Mouse (Mus musculus) CH12.LX (cell line): Measurements from ENCODE around the gene Mymk. TPM values are rescaled to one million over a fixed set of nuclear protein-coding genes. Genes with fewer than 3 reads are reported as not detected.

Experiments used
- DNase-seq: peaks from one replicate; pipeline ENCODE4 v3.0.0-alpha.2; 2013; ENCODE audit errors: extremely low read depth
- H3K27ac ChIP-seq: 2 replicates; pipeline ENCODE4 v1.5.1; 2012; ENCODE audit warnings: low read depth, mild to moderate bottlenecking, control low read depth, moderate library complexity; ENCODE audit not compliant: insufficient read depth
- H3K27me3 ChIP-seq: replicated peaks from 2 replicates; pipeline ENCODE3; 2012; ENCODE audit warnings: inconsistent platforms
- H3K36me3 ChIP-seq, 2 experiments: replicated peaks in 1 of 2; 2 replicates each; pipeline versions ENCODE3 to v1.6.1; 2012; ENCODE audit warnings: inconsistent platforms in 1 of 2, low read length in 1 of 2, mild to moderate bottlenecking in 1 of 2, mixed read lengths in 1 of 2, moderate library complexity in 1 of 2; ENCODE audit not compliant: control insufficient read depth in 1 of 2, insufficient read depth in 1 of 2
- H3K4me1 ChIP-seq, 2 experiments: 2 replicates each; pipeline ENCODE4 v1.6.1; 2012; ENCODE audit warnings: inconsistent platforms in 1 of 2, moderate library complexity in 1 of 2; ENCODE audit not compliant: insufficient read depth in 2 of 2, control insufficient read depth in 1 of 2
- H3K4me2 ChIP-seq: 2 replicates; pipeline ENCODE4 v1.6.1; 2012; ENCODE audit warnings: low read depth, mild to moderate bottlenecking, control low read depth; ENCODE audit not compliant: poor library complexity, insufficient read depth, severe bottlenecking
- H3K4me3 ChIP-seq, 3 experiments: fragments of 150-350 bp in 1 of 3; sonication (generic) in 1 of 3; replicated peaks in 1 of 3; 2 replicates each; pipeline versions ENCODE3 to v1.5.1; 2011 to 2012; ENCODE audit warnings: low read depth in 2 of 3, low read length in 2 of 3, mild to moderate bottlenecking in 2 of 3, moderate library complexity in 2 of 3, control low read depth in 1 of 3, improper control_type of control experiment in 1 of 3, inconsistent platforms in 1 of 3, mixed read lengths in 1 of 3; ENCODE audit not compliant: poor library complexity in 1 of 3
- H3K79me2 ChIP-seq: replicated peaks from 2 replicates; pipeline ENCODE4 v1.6.1; 2012; ENCODE audit warnings: mild to moderate bottlenecking, moderate library complexity; ENCODE audit not compliant: control insufficient read depth, poor library complexity, insufficient read depth, severe bottlenecking; ENCODE audit errors: extremely low read depth
- H3K9ac ChIP-seq: 2 replicates; pipeline ENCODE4 v1.6.1; 2012; ENCODE audit warnings: low read depth, mild to moderate bottlenecking, control low read depth, moderate library complexity; ENCODE audit not compliant: insufficient read depth
- H3K9me3 ChIP-seq: replicated peaks from 2 replicates; pipeline ENCODE3; 2012; ENCODE audit warnings: low read length, inconsistent platforms, mixed read lengths
- BHLHE40 ChIP-seq: IDR thresholded peaks from 2 replicates; pipeline ENCODE4 v1.6.1; 2011; ENCODE audit warnings: mild to moderate bottlenecking, low read depth, low read length, improper control_type of control experiment
- CHD1 ChIP-seq: IDR thresholded peaks from 2 replicates; pipeline ENCODE4 v1.6.1; 2012; ENCODE audit warnings: low read depth, low read length, improper control_type of control experiment, inconsistent platforms
- CTCF ChIP-seq, 2 experiments: IDR thresholded peaks in 1 of 2; conservative IDR thresholded peaks in 1 of 2; 2 replicates each; pipeline ENCODE4 v1.5.1; 2011 to 2012; ENCODE audit warnings: low read depth in 2 of 2, low read length in 2 of 2, improper control_type of control experiment in 1 of 2, inconsistent platforms in 1 of 2, mild to moderate bottlenecking in 1 of 2, moderate library complexity in 1 of 2
- E2F4 ChIP-seq: IDR thresholded peaks from 2 replicates; pipeline ENCODE4 v1.6.1; 2011; ENCODE audit warnings: low read depth, low read length, improper control_type of control experiment; ENCODE audit not compliant: insufficient replicate concordance
- ELF1 ChIP-seq: IDR thresholded peaks from 2 replicates; pipeline ENCODE4 v1.6.1; 2014; ENCODE audit warnings: low read depth, mild to moderate bottlenecking, inconsistent platforms, low read length, improper control_type of control experiment
- ETS1 ChIP-seq: conservative IDR thresholded peaks from 2 replicates; pipeline ENCODE4 v1.6.1; 2012; ENCODE audit warnings: low read depth, mild to moderate bottlenecking, inconsistent platforms, low read length, improper control_type of control experiment, moderate library complexity
- IRF4 ChIP-seq: IDR thresholded peaks from 2 replicates; pipeline ENCODE4 v1.6.1; 2014; ENCODE audit warnings: low read depth, mild to moderate bottlenecking, inconsistent platforms, low read length, improper control_type of control experiment
- JUND ChIP-seq: conservative IDR thresholded peaks from 2 replicates; pipeline ENCODE4 v1.6.1; 2011; ENCODE audit warnings: low read depth, low read length, improper control_type of control experiment
- KAT2A ChIP-seq: IDR thresholded peaks from 2 replicates; pipeline ENCODE4 v1.6.1; 2012; ENCODE audit warnings: low read length, improper control_type of control experiment, inconsistent platforms; ENCODE audit not compliant: insufficient replicate concordance
- MAZ ChIP-seq: IDR thresholded peaks from 2 replicates; pipeline ENCODE4 v1.6.1; 2012; ENCODE audit warnings: low read depth, mild to moderate bottlenecking, inconsistent platforms, low read length, improper control_type of control experiment, moderate library complexity
- MYC ChIP-seq: IDR thresholded peaks from 2 replicates; pipeline ENCODE4 v1.6.1; 2011; ENCODE audit warnings: low read depth, mild to moderate bottlenecking, improper control_type of control experiment, low read length
- NELFE ChIP-seq: IDR thresholded peaks from 2 replicates; pipeline ENCODE4 v1.6.1; 2011; ENCODE audit warnings: low read depth, low read length, improper control_type of control experiment
- NRF1 ChIP-seq: IDR thresholded peaks from 2 replicates; pipeline ENCODE4 v1.6.1; 2014; ENCODE audit warnings: low read depth, mild to moderate bottlenecking, inconsistent platforms, low read length, improper control_type of control experiment, moderate library complexity
- PAX5 ChIP-seq: IDR thresholded peaks from 2 replicates; pipeline ENCODE4 v1.6.1; 2012; ENCODE audit warnings: low read length, inconsistent platforms, mixed read lengths
- POLR2A ChIP-seq: IDR thresholded peaks from 2 replicates; pipeline ENCODE4 v1.6.1; 2011; ENCODE audit warnings: low read depth, mild to moderate bottlenecking, improper control_type of control experiment, low read length
- RAD21 ChIP-seq: IDR thresholded peaks from 2 replicates; pipeline ENCODE4 v1.6.1; 2011; ENCODE audit warnings: low read depth, mild to moderate bottlenecking, low read length, improper control_type of control experiment, moderate library complexity
- RCOR1 ChIP-seq: conservative IDR thresholded peaks from 2 replicates; pipeline ENCODE4 v1.6.1; 2012; ENCODE audit warnings: low read depth, mild to moderate bottlenecking, inconsistent platforms, low read length, improper control_type of control experiment
- SIN3A ChIP-seq: IDR thresholded peaks from 2 replicates; pipeline ENCODE4 v1.6.1; 2012; ENCODE audit warnings: low read length, improper control_type of control experiment, inconsistent platforms
- SMC3 ChIP-seq: IDR thresholded peaks from 2 replicates; pipeline ENCODE4 v1.6.1; 2011; ENCODE audit warnings: low read depth, low read length, improper control_type of control experiment
- TBP ChIP-seq: conservative IDR thresholded peaks from 2 replicates; pipeline ENCODE4 v1.6.1; 2011; ENCODE audit warnings: low read depth, low read length, improper control_type of control experiment
- TCF12 ChIP-seq: IDR thresholded peaks from 2 replicates; pipeline ENCODE4 v1.6.1; 2014; ENCODE audit warnings: low read depth, mild to moderate bottlenecking, inconsistent platforms, low read length, improper control_type of control experiment
- USF2 ChIP-seq: conservative IDR thresholded peaks from 2 replicates; pipeline ENCODE4 v1.6.1; 2011; ENCODE audit warnings: low read depth, low read length, improper control_type of control experiment
- ZC3H11A ChIP-seq: IDR thresholded peaks from 2 replicates; pipeline ENCODE4 v1.6.1; 2012; ENCODE audit warnings: low read depth, mild to moderate bottlenecking, inconsistent platforms, low read length, improper control_type of control experiment
- ZKSCAN1 ChIP-seq: IDR thresholded peaks from 2 replicates; pipeline ENCODE4 v1.6.1; 2012; ENCODE audit warnings: low read depth, inconsistent platforms, low read length, improper control_type of control experiment, borderline replicate concordance
- ZNF384 ChIP-seq: IDR thresholded peaks from 2 replicates; pipeline ENCODE4 v1.6.1; 2012; ENCODE audit warnings: low read depth, low read length, improper control_type of control experiment, inconsistent platforms
- dilution Hi-C: fragments of 300-500 bp; cut with MboI; formaldehyde crosslinking; loops from 2 replicates; pipeline ENCODE4 v1.14.3; 2020; ENCODE audit warnings: low sequenced_read_pairs; ENCODE audit not compliant: extremely low pct_unique_long_range_greater_than_20kb, extremely low pct_ligation_motif_present
- in situ Hi-C: fragments of 300-500 bp; cut with MboI; formaldehyde crosslinking; loops from 3 replicates; pipeline ENCODE4 v1.14.3; 2019; ENCODE audit warnings: low sequenced_read_pairs, low pct_ligation_motif_present, low pct_unique_long_range_greater_than_20kb, mixed read lengths
- polyA plus RNA-seq: library from polyadenylated mRNA; unstranded; fragments of >175 nt; gene quantifications from 2 replicates; pipeline ENCODE4 v1.2.1, GENCODE M21; 2012; ENCODE audit warnings: low read depth; ENCODE audit not compliant: insufficient read length
- total RNA-seq, 2 experiments: library from RNA; depleted of rRNA; stranded (reverse); fragments of 300-350 nt in 1 of 2; fragments of >200 nt in 1 of 2; gene quantifications; 2 replicates each; pipeline ENCODE4 v1.2.3; 2012 to 2014

The Mymk gene
- total and polyA plus RNA-seq, 3 experiments, result not detected

- H3K4me3 ChIP-seq, result no peak overlapping the region
- no peak overlapping the region for H3K4me2 ChIP-seq
- H3K4me1 ChIP-seq, result peaks cover 20 to 50% of the 10 kb centered on the region in 2 experiments
- DNase-seq, result no peak
- H3K79me2 ChIP-seq, result peaks cover 4% of the 10 kb centered on the region; the same call in 1 of the 2 replicates
- in situ Hi-C loops, result loop anchor here (5.0 kb wide), 1 partner anchor 97 kb away; no protein-coding TSS in a partner anchor
- no peak overlapping the region for H3K27ac ChIP-seq
- dilution Hi-C loops, result no loop called here
- H3K27me3 ChIP-seq, result no peaks in the 10 kb centered on the region
- H3K36me3 ChIP-seq, result peaks cover 43 to 64% of the 10 kb centered on the region in 2 experiments
- H3K9me3 ChIP-seq, result no peaks in the 10 kb centered on the region
- no peak for TF ChIP-seq MYC
- TF ChIP-seq TBP, result no peak
- TF ChIP-seq USF2, result no peak
- no peak for TF ChIP-seq ZKSCAN1
- TF ChIP-seq RCOR1, result no peak
- TF ChIP-seq IRF4, result no peak
- no peak for TF ChIP-seq E2F4
- no peak for TF ChIP-seq MAZ
- no peak for TF ChIP-seq CTCF (conservative IDR thresholded peaks at IDR 0.05 in 1 of 2, IDR thresholded peaks at IDR 0.05 in 1 of 2; ENCODE audit: low read depth in 2 of 2, low read length in 2 of 2)
- no peak overlapping the region for H3K9ac ChIP-seq
Measured at GRCm38 (mm10) chr2:27024136-27024535, 47.8 kb downstream of the Mymk start.

GRCm38 (mm10) chr2:27022612-27023011 lies 49.4 kb downstream of the Mymk start:
- Histone ChIP-seq H3K79me2 (peaks cover 4% of the 10 kb centered on the region; the same call in 1 of the 2 replicates), H3K4me2 (no peak overlapping the region), H3K4me3 (no peak overlapping the region), H3K4me1 (peaks cover 18 to 39% of the 10 kb centered on the region in 2 experiments), H3K9ac (no peak overlapping the region), H3K9me3 (no peaks in the 10 kb centered on the region), H3K27ac (no peak overlapping the region), H3K27me3 (no peaks in the 10 kb centered on the region), H3K36me3 (peaks cover 45 to 79% of the 10 kb centered on the region in 2 experiments)
- no peak for DNase-seq
- dilution Hi-C loops (no loop called here), in situ Hi-C loops (loop anchor here (5.0 kb wide), 1 partner anchor 95 kb away; no protein-coding TSS in a partner anchor)
- TF ChIP-seq KAT2A (no peak), IRF4 (no peak), PAX5 (no peak), ETS1 (no peak), NELFE (no peak), RAD21 (no peak), TCF12 (no peak), BHLHE40 (no peak), CHD1 (no peak), JUND (no peak), E2F4 (no peak), ELF1 (no peak), ZC3H11A (no peak), ZKSCAN1 (no peak), ZNF384 (no peak), MYC (no peak), POLR2A (no peak), SIN3A (no peak), SMC3 (no peak), NRF1 (no peak)
